Mouse (Mus musculus) stomach, embryonic 14.5 days (tissue): ENCODE results near the gene Zdhhc22. TPM values are rescaled to one million over a fixed set of nuclear protein-coding genes. Genes with fewer than 3 reads are reported as not detected.

ENCODE experiments used
- ATAC-seq: fragments of 200-750 bp; cut with Nextera tagmentation; 2 replicates; pipeline ENCODE4 v1.8.0; 2017; ENCODE audit warnings: low read depth, moderate TSS enrichment; ENCODE audit not compliant: insufficient number of reproducible peaks, insufficient read depth, low FRiP score
- H3K27ac ChIP-seq: fragments of 300-500 bp; sonication (generic); 2 replicates; pipeline ENCODE4 v1.5.1; 2014; ENCODE audit warnings: mild to moderate bottlenecking, low read length, moderate library complexity, mixed read lengths
- H3K27me3 ChIP-seq: fragments of 300-500 bp; sonication (generic); 2 replicates; pipeline ENCODE4 v1.6.1; 2014; ENCODE audit warnings: low read length, control low read depth, mixed read lengths; ENCODE audit not compliant: control insufficient read depth, insufficient read depth
- H3K36me3 ChIP-seq: fragments of 300-500 bp; sonication (generic); 2 replicates; pipeline ENCODE4 v1.6.1; 2014; ENCODE audit warnings: mild to moderate bottlenecking, control low read depth, low read length, moderate library complexity, mixed read lengths; ENCODE audit not compliant: control insufficient read depth, insufficient read depth
- H3K4me1 ChIP-seq: fragments of 300-500 bp; sonication (generic); 2 replicates; pipeline ENCODE4 v1.6.1; 2014; ENCODE audit warnings: low read length, control low read depth, mixed read lengths; ENCODE audit not compliant: control insufficient read depth, insufficient read depth
- H3K4me2 ChIP-seq: fragments of 300-500 bp; sonication (generic); replicated peaks from 2 replicates; pipeline ENCODE4 v1.6.1; 2014; ENCODE audit warnings: low read depth, low read length, control low read depth
- H3K4me3 ChIP-seq: fragments of 300-500 bp; sonication (generic); 2 replicates; pipeline ENCODE4 v1.5.1; 2014; ENCODE audit warnings: low read depth, low read length, control low read depth
- H3K9ac ChIP-seq: fragments of 300-500 bp; sonication (generic); replicated peaks from 2 replicates; pipeline ENCODE4 v1.6.1; 2014; ENCODE audit warnings: low read depth, mild to moderate bottlenecking, control low read depth, low read length, moderate library complexity, mixed read lengths
- H3K9me3 ChIP-seq: fragments of 300-500 bp; sonication (generic); 2 replicates; pipeline ENCODE4 v1.6.1; 2016; ENCODE audit warnings: low read depth, low read length, control low read depth; ENCODE audit not compliant: control insufficient read depth
- WGBS: fragments of 180-500 bp; shearing (Covaris S2); extraction: QIAGEN DNeasy Blood & Tissue Kit; methylation state at CpG from one replicate; pipeline ENCODE4 v1.1.7; 2014; 5-methylcytosine and 5-hydroxymethylcytosine counted together
- polyA plus RNA-seq: library from polyadenylated mRNA; unstranded; fragments of >200 nt; fragmentation: Nextera tagmentation; extraction: Ambion mirVana; gene quantifications from 2 replicates; pipeline ENCODE4 v1.2.1, GENCODE M21; 2014

Gene Zdhhc22
- polyA plus RNA-seq, 1 experiment from 2014 or later = 0.61 TPM

DNA sequence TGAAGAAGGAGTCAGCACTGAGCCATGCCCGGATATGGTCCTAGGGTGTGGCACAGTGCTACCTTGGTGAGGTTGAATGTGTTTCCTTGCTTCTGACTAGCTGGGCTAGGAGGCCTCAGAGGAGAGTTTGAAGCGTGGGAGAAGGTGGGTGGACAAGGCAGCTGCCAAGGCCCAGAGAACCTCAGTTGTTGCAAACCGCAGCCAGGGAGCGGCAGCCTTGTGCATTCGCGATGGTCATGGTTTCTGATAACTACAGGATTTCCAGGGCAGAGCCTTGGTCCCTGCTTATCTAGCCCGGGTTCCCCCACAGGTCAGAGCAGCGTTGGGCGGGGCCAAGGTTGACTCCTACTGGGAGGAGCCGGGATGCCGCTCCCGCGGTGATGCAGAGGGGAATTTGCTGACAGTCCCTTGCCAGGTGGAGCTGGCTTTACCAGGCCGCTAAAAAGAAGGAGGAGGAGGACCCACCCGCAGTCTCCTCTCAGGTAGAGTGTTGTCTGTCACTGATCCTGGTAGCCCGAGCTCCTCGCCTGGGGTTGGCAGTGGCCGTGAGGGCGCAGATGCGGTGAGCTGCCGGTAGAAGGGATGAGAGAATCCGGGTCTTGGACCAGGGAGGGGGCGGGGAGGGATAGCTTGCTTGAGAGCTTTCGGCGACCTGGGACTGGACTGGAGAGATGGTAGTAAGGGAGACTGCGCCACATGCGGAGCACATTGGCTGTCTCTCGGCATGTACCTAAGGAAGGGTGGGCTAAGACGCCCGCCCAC lies 36.1 kb upstream of the Zdhhc22 start:
- Histone ChIP-seq H3K9me3 (no peaks in the 10 kb centered on the region), H3K27ac (no peak overlapping the region), H3K36me3 (no peaks in the 10 kb centered on the region), H3K4me3 (peak overlapping the region; percentile 15; the same call in 1 of the 2 replicates), H3K4me1 (no peaks in the 10 kb centered on the region), H3K27me3 (no peaks in the 10 kb centered on the region; the same call in 1 of the 2 replicates), H3K9ac (no peak overlapping the region), H3K4me2 (peak overlapping the region; percentile 35)
- 4% methylated on average over 30 of the region's 30 CpGs for WGBS
- ATAC-seq = peak; percentile 76

DNA sequence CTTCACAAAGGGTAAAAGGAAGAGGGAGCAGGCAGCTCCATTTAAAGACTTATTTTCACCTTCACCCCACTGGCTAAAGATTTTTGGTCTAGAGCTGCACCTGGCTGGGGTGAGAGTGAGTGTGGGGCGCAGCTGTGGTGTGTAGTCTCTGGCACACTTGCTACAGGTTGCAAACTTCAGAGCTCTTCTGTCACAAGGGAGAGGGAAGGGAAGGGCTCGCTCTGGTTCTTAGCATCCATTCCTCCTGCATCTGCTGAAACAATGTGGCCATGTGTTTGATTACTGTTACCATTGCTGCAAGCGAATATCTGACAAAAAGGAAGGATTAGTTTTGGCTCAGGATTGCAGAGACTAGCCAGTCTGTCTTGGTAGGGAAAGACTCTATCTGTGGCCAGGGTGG lies 33.2 kb upstream of the Zdhhc22 start:
- H3K9me3 ChIP-seq = no peaks in the 10 kb centered on the region
- H3K4me3 ChIP-seq = no peak overlapping the region
- ATAC-seq = no peak
- no peak overlapping the region for H3K4me2 ChIP-seq
- no peak overlapping the region for H3K27ac ChIP-seq
- no peak overlapping the region for H3K9ac ChIP-seq
- no peaks in the 10 kb centered on the region; the same call in 1 of the 2 replicates for H3K27me3 ChIP-seq
- WGBS = 65% methylated on average over 3 of the region's 3 CpGs
- H3K4me1 ChIP-seq = no peaks in the 10 kb centered on the region
- H3K36me3 ChIP-seq = no peaks in the 10 kb centered on the region

DNA sequence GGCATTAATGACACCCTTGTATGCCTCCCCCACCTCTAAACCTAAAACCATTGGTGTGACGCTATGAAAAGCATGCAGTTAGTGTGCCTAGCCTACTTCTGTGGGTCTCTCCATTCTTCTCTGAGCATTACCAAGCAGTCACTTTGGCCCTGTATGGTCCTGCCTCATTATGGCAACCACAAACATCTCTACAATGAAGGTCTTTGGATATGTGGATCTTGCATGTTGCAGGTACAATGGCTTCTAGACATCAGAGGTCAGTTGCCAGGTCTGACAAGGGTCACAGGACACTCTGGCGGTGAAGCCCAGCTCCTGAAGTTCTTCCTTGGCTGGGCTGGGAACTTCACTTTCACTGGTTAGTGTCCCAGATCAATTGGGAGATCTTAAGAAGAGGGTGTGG lies 31.8 kb upstream of the Zdhhc22 start:
- Histone ChIP-seq H3K4me2 (no peak overlapping the region), H3K4me3 (no peak overlapping the region), H3K9me3 (no peaks in the 10 kb centered on the region), H3K36me3 (no peaks in the 10 kb centered on the region), H3K9ac (no peak overlapping the region), H3K27ac (no peak overlapping the region), H3K4me1 (no peaks in the 10 kb centered on the region), H3K27me3 (no peaks in the 10 kb centered on the region; the same call in 1 of the 2 replicates)
- ATAC-seq = no peak
- WGBS = 77% methylated on average over 2 of the region's 2 CpGs

DNA sequence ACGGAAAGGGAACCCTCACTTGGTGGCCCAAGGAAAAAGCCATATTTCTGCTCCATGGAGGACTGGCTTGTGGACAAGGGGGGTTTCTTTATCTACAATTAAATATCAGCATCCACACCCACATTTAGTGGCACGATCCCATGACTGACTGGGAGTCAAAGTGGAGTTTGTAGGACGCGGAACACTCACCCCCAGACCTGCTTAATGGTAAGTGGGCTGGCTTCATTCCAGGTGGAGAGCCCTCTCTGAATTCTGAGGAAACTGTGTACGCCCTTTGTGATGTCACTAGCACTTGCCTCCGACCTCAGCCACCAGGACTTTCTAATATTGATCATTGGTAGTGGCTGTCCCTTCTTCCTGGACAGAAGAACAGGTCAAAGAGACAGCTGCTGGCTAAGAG lies 30.8 kb upstream of the Zdhhc22 start, which contains the start of gene Tmem63c:
Tmem63c (plus strand) TSS at position 301 of the 400 bp plus-strand sequence.
- Histone ChIP-seq H3K36me3 (no peaks in the 10 kb centered on the region), H3K4me2 (no peak within 1 kb of the TSS), H3K4me3 (no peak within 1 kb of the TSS), H3K4me1 (no peaks in the 10 kb centered on the region), H3K9ac (no peak within 1 kb of the TSS), H3K9me3 (no peaks in the 10 kb centered on the region), H3K27ac (no peak within 1 kb of the TSS), H3K27me3 (no peaks in the 10 kb centered on the region)
- 71% methylated on average over 6 of the region's 6 CpGs for WGBS
- no peak for ATAC-seq

DNA sequence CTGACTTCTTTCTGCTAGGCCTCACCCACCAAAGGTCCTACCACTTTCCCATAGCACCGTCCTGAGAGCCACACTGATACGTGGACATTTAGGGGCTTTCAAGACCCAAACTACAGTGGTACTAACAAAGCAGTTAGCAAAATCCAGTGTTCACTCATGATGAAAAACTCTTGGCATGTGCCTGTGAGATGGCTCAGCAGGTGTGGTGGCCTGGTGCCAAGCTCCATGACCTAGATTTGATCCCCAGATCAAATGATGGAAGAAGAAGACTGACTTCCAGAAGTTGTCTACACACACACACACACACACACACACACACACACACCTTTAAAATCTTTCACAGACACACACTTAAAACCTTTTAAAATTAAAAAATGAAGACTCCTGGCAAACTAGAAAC lies 28.5 kb upstream of the Zdhhc22 start:
- no peak for ATAC-seq
- Histone ChIP-seq H3K36me3 (no peaks in the 10 kb centered on the region), H3K4me1 (no peaks in the 10 kb centered on the region), H3K4me2 (no peak overlapping the region), H3K27ac (no peak overlapping the region), H3K9me3 (no peaks in the 10 kb centered on the region), H3K9ac (no peak overlapping the region), H3K27me3 (no peaks in the 10 kb centered on the region), H3K4me3 (no peak overlapping the region)
- 84% methylated on average over 2 of the region's 2 CpGs for WGBS

DNA sequence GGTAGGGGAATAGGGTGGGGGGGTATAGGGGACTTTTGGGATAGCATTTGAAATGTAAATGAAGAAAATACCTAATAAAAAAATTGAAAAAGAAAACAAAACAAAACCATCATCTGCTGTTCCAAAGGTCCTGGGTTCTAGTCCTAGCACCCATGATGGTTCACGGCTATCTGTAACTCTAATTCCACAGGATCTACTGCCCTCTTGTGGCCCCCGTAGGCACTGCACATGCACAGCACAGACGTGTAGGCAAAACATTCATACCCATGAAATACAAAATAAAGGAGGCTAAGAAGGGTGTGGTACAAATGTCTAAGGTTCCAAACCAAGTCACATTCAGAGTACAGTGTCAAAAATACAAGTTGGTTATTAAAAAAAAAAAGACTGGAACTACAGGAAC lies 26.8 kb upstream of the Zdhhc22 start:
- WGBS = 40% methylated on average over 3 of the region's 3 CpGs
- no peaks in the 10 kb centered on the region for H3K9me3 ChIP-seq

DNA sequence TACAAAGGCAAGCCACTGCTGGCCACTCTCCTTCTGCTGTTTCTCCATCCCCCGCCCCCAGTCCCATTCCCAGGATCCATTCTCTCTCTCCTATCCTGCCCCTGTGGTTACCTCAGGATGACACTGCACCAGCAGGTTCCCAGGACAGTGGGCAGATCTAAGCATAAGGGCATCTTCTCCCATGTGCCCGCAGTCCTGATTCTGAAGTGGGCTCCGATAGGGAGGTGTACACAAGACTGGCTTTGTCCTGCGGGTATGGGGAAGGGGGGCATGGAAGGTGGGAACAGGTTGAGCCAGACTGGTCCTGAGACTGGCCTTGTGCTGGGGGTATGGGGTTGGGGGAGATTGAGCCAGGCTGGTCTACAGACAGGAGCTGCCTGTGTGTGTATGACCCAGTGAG lies 14.4 kb upstream of the Zdhhc22 start:
- H3K36me3 ChIP-seq = no peaks in the 10 kb centered on the region
- no peak overlapping the region for H3K9ac ChIP-seq
- no peak overlapping the region for H3K4me2 ChIP-seq
- 75% methylated on average over 4 of the region's 4 CpGs for WGBS
- H3K27ac ChIP-seq = no peak overlapping the region
- H3K27me3 ChIP-seq = no peaks in the 10 kb centered on the region
- no peaks in the 10 kb centered on the region for H3K9me3 ChIP-seq
- ATAC-seq = no peak
- no peaks in the 10 kb centered on the region for H3K4me1 ChIP-seq
- H3K4me3 ChIP-seq = no peak overlapping the region

More for the DNA sequence above, 26.8 kb upstream of the Zdhhc22 start:
- H3K4me2 ChIP-seq = no peak overlapping the region
- no peaks in the 10 kb centered on the region for H3K4me1 ChIP-seq
- no peak overlapping the region for H3K4me3 ChIP-seq
- no peak overlapping the region for H3K27ac ChIP-seq
- no peaks in the 10 kb centered on the region for H3K36me3 ChIP-seq
- no peaks in the 10 kb centered on the region for H3K27me3 ChIP-seq
- no peak overlapping the region for H3K9ac ChIP-seq
- no peak for ATAC-seq

DNA sequence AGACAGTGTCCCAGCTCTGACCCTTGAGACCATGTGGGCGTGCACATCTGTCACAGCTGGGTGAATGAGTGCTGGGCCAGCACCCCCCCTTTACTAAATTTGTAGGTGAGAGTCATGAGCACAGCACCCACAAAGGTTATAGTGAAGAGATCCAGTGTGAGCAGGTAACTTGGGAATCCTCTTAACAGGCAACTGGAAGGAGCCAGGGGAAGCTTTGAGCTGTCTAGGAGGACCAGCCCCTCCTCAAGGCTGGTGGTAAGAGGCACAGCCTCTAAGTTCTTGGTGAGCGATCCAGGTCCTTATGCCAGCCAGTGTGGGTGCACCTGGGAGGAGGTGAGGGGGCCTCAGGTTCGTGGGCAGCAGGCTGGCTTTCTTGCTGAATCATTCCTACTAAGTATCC lies 13.4 kb upstream of the Zdhhc22 start:
- Histone ChIP-seq H3K27ac (no peak overlapping the region), H3K36me3 (no peaks in the 10 kb centered on the region), H3K27me3 (no peaks in the 10 kb centered on the region), H3K9ac (no peak overlapping the region), H3K4me3 (no peak overlapping the region), H3K4me2 (no peak overlapping the region), H3K9me3 (no peaks in the 10 kb centered on the region), H3K4me1 (no peaks in the 10 kb centered on the region)
- 53% methylated on average over 3 of the region's 3 CpGs for WGBS
- ATAC-seq = no peak

DNA sequence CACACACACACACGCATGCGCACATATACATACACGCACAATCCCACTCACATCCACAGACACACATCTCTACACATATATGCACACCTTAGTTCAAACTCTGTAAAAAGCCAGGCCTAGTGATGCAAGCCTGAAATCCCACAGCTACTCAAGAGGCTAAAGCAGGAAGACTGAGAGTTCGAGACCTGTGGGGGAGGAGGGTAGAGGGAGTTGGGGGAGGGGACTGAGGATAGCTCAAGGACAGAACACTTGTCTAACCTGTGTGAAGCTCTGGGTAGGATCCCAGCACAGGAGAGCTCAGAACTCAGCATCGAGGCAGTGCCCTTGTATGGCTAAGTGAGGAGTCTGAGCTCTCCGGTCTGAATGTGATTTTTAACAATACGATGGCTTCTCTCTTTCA lies 12.6 kb upstream of the Zdhhc22 start:
- Histone ChIP-seq H3K36me3 (no peaks in the 10 kb centered on the region), H3K27ac (no peak overlapping the region), H3K27me3 (no peaks in the 10 kb centered on the region), H3K4me2 (no peak overlapping the region), H3K9ac (no peak overlapping the region), H3K4me3 (no peak overlapping the region), H3K4me1 (no peaks in the 10 kb centered on the region), H3K9me3 (no peaks in the 10 kb centered on the region)
- WGBS = 70% methylated on average over 7 of the region's 7 CpGs
- no peak for ATAC-seq
